In the genomic region with DNA sequence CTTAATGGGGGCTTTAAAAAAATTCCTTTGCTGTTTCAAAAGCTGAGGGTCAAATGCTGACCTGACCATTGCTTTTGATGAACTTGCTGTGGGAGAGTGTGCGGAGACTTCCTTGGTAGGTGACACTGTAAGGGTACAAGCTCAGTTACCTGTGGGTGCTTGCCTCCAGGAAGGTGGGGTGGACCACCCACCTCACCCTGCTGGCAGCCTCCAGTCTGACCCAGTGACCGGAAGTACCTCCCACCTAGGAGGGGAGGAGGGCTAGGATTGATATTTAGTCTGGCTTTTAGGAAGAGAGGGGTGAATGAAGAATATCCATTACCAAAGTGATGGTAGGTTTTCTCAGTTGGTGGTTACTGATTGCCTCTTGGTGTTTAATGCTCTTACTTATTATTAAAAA, we compare ENCODE assay signal across 9 mouse cellular contexts.
A peak's percentile ranks its signal among the peaks of the same experiment; 100 is the strongest.
DNase-seq lines count a peak whose midpoint lies in the region; ATAC-seq and TF ChIP-seq lines count a peak whose summit lies in the region.
"Had no signal": no experiment of that assay in that cellular context is flagged by ENCODE, and none has a peak within 500 bp of the region (broad histone marks: within the 10 kb centered on the region; RNA-seq: fewer than 3 reads in every experiment).

No protein-coding gene starts in this region.

- peak overlapping the region; percentile 46 for H3K4me3 ChIP-seq in liver, adult 2 months (ENCODE audit: insufficient read depth, low read depth, low read length)
- H3K4me3 ChIP-seq in forebrain, embryonic 12.5 days (replicated peaks) = no peak overlapping the region
- peak overlapping the region; percentile 84 for H3K4me3 ChIP-seq in neural tube, embryonic 13.5 days

- WGBS in liver, adult 2 months = 45% methylated on average over 2 of the region's 2 CpGs
- 48% methylated on average over 2 of the region's 2 CpGs for WGBS in forebrain, embryonic 12.5 days
- WGBS in neural tube, embryonic 13.5 days = 39% methylated on average over 2 of the region's 2 CpGs

- H3K9me3 ChIP-seq in forebrain, embryonic 12.5 days = no peaks in the 10 kb centered on the region
- no peaks in the 10 kb centered on the region for H3K9me3 ChIP-seq in neural tube, embryonic 13.5 days

- peak overlapping the region; percentile 41 for H3K9ac ChIP-seq in liver, adult 2 months (ENCODE audit: low read depth, low read length)
- no peak overlapping the region for H3K9ac ChIP-seq in forebrain, embryonic 12.5 days
- H3K9ac ChIP-seq in neural tube, embryonic 13.5 days = peak overlapping the region; percentile 97

- H3K27me3 ChIP-seq in liver, adult 2 months (ENCODE audit: control insufficient read depth, insufficient read depth, low read length) = no peaks in the 10 kb centered on the region
- no peaks in the 10 kb centered on the region for H3K27me3 ChIP-seq in forebrain, embryonic 12.5 days
- no peaks in the 10 kb centered on the region for H3K27me3 ChIP-seq in neural tube, embryonic 13.5 days

- intact Hi-C loops in left cerebral cortex, postnatal 4 days (cut with DNase I) = no loop called here

- TF ChIP-seq POLR2A in liver, adult 2 months (IDR thresholded peaks at IDR 0.05; ENCODE audit: extremely low read depth, insufficient read depth, low read length) = no peak

- peaks cover 12% of the 10 kb centered on the region; the same call in 1 of the 2 replicates for H3K79me2 ChIP-seq in liver, adult 2 months (ENCODE audit: control insufficient read depth, insufficient read depth, low read length)

- H3K36me3 ChIP-seq in liver, adult 2 months (ENCODE audit: control insufficient read depth, insufficient read depth, low read length) = no peaks in the 10 kb centered on the region
- no peaks in the 10 kb centered on the region; the same call in 1 of the 2 replicates for H3K36me3 ChIP-seq in forebrain, embryonic 12.5 days (replicated peaks)
- H3K36me3 ChIP-seq in neural tube, embryonic 13.5 days = peaks cover 9% of the 10 kb centered on the region

- no peak for DNase-seq in liver, adult 2 months (ENCODE audit: extremely low read depth, low read depth, low spot score)
- DNase-seq in liver = no peak
- peak; percentile 43 for DNase-seq in kidney, postnatal 14 days
- DNase-seq in adrenal gland, adult 18-20 months (ENCODE audit: low spot score in 2 of 2) = no peak
- no peak for DNase-seq in gastrocnemius, postnatal 4 days (ENCODE audit: low spot score in 2 of 2)
- DNase-seq in left cerebral cortex, postnatal 4 days = no peak
- DNase-seq: adrenal gland, postnatal 36 days had no signal

- ATAC-seq in forebrain, embryonic 12.5 days (ENCODE audit: low FRiP score) = no peak
- no peak for ATAC-seq in neural tube, embryonic 13.5 days (ENCODE audit: low read depth)

- no peak for TF ChIP-seq CTCF in liver, adult 2 months (IDR thresholded peaks at IDR 0.05; ENCODE audit: low read depth, low read length)

- peaks cover 30% of the 10 kb centered on the region for H3K4me1 ChIP-seq in liver, adult 2 months (ENCODE audit: control insufficient read depth, insufficient read depth, low read length)
- H3K4me1 ChIP-seq in forebrain, embryonic 12.5 days = peaks cover 34% of the 10 kb centered on the region
- peaks cover 69% of the 10 kb centered on the region for H3K4me1 ChIP-seq in neural tube, embryonic 13.5 days (replicated peaks)

- peak overlapping the region; percentile 23 for H3K27ac ChIP-seq in liver, adult 2 months (replicated peaks; ENCODE audit: insufficient read depth, low read depth, low read length)
- H3K27ac ChIP-seq in forebrain, embryonic 12.5 days = no peak overlapping the region
- 0 out of 2 replicates have a peak overlapping the region, but pooled peaks have one; percentile 95 for H3K27ac ChIP-seq in neural tube, embryonic 13.5 days (replicated peaks)

- H3K4me2 ChIP-seq in forebrain, embryonic 12.5 days = peak overlapping the region; percentile 95
- H3K4me2 ChIP-seq in neural tube, embryonic 13.5 days = peak overlapping the region; percentile 87
